Mouse (Mus musculus) inflammation-experienced regulatory T-cells, adult 16 weeks (primary cell): Measurements from ENCODE around the gene Tyw5. TPM values are rescaled to one million over a fixed set of nuclear protein-coding genes. Genes with fewer than 3 reads are reported as not detected.

ENCODE experiments used
- polyA plus RNA-seq: library from polyadenylated mRNA; unstranded; fragments of 100-300 nt; shearing (Covaris generic); gene quantifications from one replicate; pipeline ENCODE4 v1.2.1, GENCODE M21; 2017

Tyw5 gene
- 33.8 TPM for polyA plus RNA-seq

GRCm38 (mm10) chr1:57406187-57407151 lies at the start of gene Tyw5, which contains the start of gene Maip1:
TSS of gene Tyw5 (minus strand) at chr1:57407101.
TSS of gene Maip1 (plus strand) at chr1:57406328.

GRCm38 (mm10) chr1:57377376-57378341 lies 29.2 kb downstream of the Tyw5 start, which contains the start of gene 1700066M21Rik:
TSS of gene 1700066M21Rik (plus strand) at chr1:57377620.

Other genes with a start within 250 kb of the Tyw5 start
- 2.8 TPM for gene 1700066M21Rik, start 29.5 kb downstream of the Tyw5 start, polyA plus RNA-seq
- gene Maip1, start 773 bp downstream of the Tyw5 start, polyA plus RNA-seq: 10.2 TPM